Mouse (Mus musculus): ENCODE results near the gene Pkp2.
"Not testable (repeated sequence)": the region's sequence is repeated elsewhere in the genome, so short reads cannot be mapped to it uniquely, and the experiment has no call there.

Pkp2 gene

GRCm38 (mm10) chr16:16213079-16213760 lies at the start of gene Pkp2:
Gene Pkp2, plus strand, starts transcription at chr16:16213318.
- DNase-seq, result peak; percentile 36

- no peak for DNase-seq
These were observed 15.7 kb upstream of the Pkp2 start for GRCm38 (mm10) chr16:16197374-16197773.

GRCm38 (mm10) chr16:16201991-16202390 lies 11.1 kb upstream of the Pkp2 start:
- not testable (repeated sequence) for DNase-seq

GRCm38 (mm10) chr16:16204648-16205047 lies 8.5 kb upstream of the Pkp2 start:
- no peak for DNase-seq

GRCm38 (mm10) chr16:16212723-16213078 lies 417 bp upstream of the Pkp2 start:
- no peak for DNase-seq

GRCm38 (mm10) chr16:16213761-16214305 lies 715 bp downstream of the Pkp2 start:
- DNase-seq, result no peak

GRCm38 (mm10) chr16:16215645-16216387 lies 2.7 kb downstream of the Pkp2 start:
- DNase-seq, result no peak

- no peak for DNase-seq
These were observed 3.8 kb downstream of the Pkp2 start for GRCm38 (mm10) chr16:16216934-16217333.

- DNase-seq, result no peak
These were observed 6.7 kb downstream of the Pkp2 start for GRCm38 (mm10) chr16:16219835-16220234.

GRCm38 (mm10) chr16:16222651-16223050 lies 9.5 kb downstream of the Pkp2 start:
- no peak for DNase-seq

GRCm38 (mm10) chr16:16224506-16224924 lies 11.4 kb downstream of the Pkp2 start:
- DNase-seq, result no peak

GRCm38 (mm10) chr16:16225828-16226227 lies 12.7 kb downstream of the Pkp2 start:
- DNase-seq, result peak; percentile 43

GRCm38 (mm10) chr16:16230439-16230838 lies 17.3 kb downstream of the Pkp2 start:
- DNase-seq, result no peak

GRCm38 (mm10) chr16:16233919-16234318 lies 20.8 kb downstream of the Pkp2 start:
- DNase-seq, result no peak

- DNase-seq, result not testable (repeated sequence)
These were observed 23.6 kb downstream of the Pkp2 start for GRCm38 (mm10) chr16:16236681-16237080.

GRCm38 (mm10) chr16:16238356-16238755 lies 25.2 kb downstream of the Pkp2 start:
- DNase-seq, result no peak

GRCm38 (mm10) chr16:16244711-16245110 lies 31.6 kb downstream of the Pkp2 start:
- no peak for DNase-seq

GRCm38 (mm10) chr16:16250470-16250869 lies 37.4 kb downstream of the Pkp2 start:
- DNase-seq, result no peak

GRCm38 (mm10) chr16:16253326-16254074 lies 40.4 kb downstream of the Pkp2 start:
- DNase-seq, result no peak

GRCm38 (mm10) chr16:16255217-16255616 lies 42.1 kb downstream of the Pkp2 start:
- no peak for DNase-seq

- no peak for DNase-seq
These were observed 42.8 kb downstream of the Pkp2 start for GRCm38 (mm10) chr16:16255874-16256273.

GRCm38 (mm10) chr16:16256672-16257071 lies 43.6 kb downstream of the Pkp2 start:
- no peak for DNase-seq

- DNase-seq, result no peak
These were observed 47.8 kb downstream of the Pkp2 start for GRCm38 (mm10) chr16:16260882-16261281.

Measured in right cerebral cortex, postnatal 25 days (tissue).